Mouse (Mus musculus) forebrain, embryonic 16.5 days (tissue): ENCODE measurements around the gene Chac2. TPM values are rescaled to one million over a fixed set of nuclear protein-coding genes. Genes with fewer than 3 reads are reported as not detected.
"Not testable (repeated sequence)": the region's sequence is repeated elsewhere in the genome, so short reads cannot be mapped to it uniquely, and the experiment has no call there.

Source experiments
- ATAC-seq: fragments of 200-750 bp; cut with Nextera tagmentation; 2 replicates; pipeline ENCODE4 v1.8.0; 2017; ENCODE audit warnings: mild to moderate bottlenecking, moderate library complexity
- H3K27ac ChIP-seq: fragments of 300-500 bp; sonication (generic); 2 replicates; pipeline ENCODE4 v1.5.1; 2014; ENCODE audit warnings: low read length, control low read depth
- H3K27me3 ChIP-seq: fragments of 300-500 bp; sonication (generic); replicated peaks from 2 replicates; pipeline ENCODE4 v1.6.1; 2014; ENCODE audit warnings: low read length; ENCODE audit not compliant: control insufficient read depth, insufficient read depth
- H3K36me3 ChIP-seq: fragments of 300-500 bp; sonication (generic); 2 replicates; pipeline ENCODE4 v1.6.1; 2014; ENCODE audit not compliant: control insufficient read depth, insufficient read depth
- H3K4me1 ChIP-seq: fragments of 300-500 bp; sonication (generic); replicated peaks from 2 replicates; pipeline ENCODE4 v1.6.1; 2014; ENCODE audit warnings: low read length; ENCODE audit not compliant: control insufficient read depth, insufficient read depth
- H3K4me2 ChIP-seq: fragments of 300-500 bp; sonication (generic); 2 replicates; pipeline ENCODE4 v1.6.1; 2014; ENCODE audit warnings: mild to moderate bottlenecking, low read length, control low read depth
- H3K4me3 ChIP-seq: fragments of 300-500 bp; sonication (generic); replicated peaks from 2 replicates; pipeline ENCODE4 v1.5.1; 2014; ENCODE audit warnings: mild to moderate bottlenecking, low read length, control low read depth
- H3K9ac ChIP-seq: fragments of 300-500 bp; sonication (generic); replicated peaks from 2 replicates; pipeline ENCODE4 v1.6.1; 2014; ENCODE audit warnings: low read depth, low read length, control low read depth
- H3K9me3 ChIP-seq: fragments of 300-500 bp; sonication (generic); 2 replicates; pipeline ENCODE4 v1.6.1; 2016; ENCODE audit warnings: low read length; ENCODE audit not compliant: control insufficient read depth
- WGBS: fragments of 180-500 bp; shearing (Covaris S2); extraction: QIAGEN DNeasy Blood & Tissue Kit; methylation state at CpG from one replicate; pipeline ENCODE4 v1.1.7; 2014; 5-methylcytosine and 5-hydroxymethylcytosine counted together
- polyA plus RNA-seq: library from polyadenylated mRNA; unstranded; fragments of >200 nt; fragmentation: Nextera tagmentation; extraction: Ambion mirVana; gene quantifications from 2 replicates; pipeline ENCODE4 v1.2.1, GENCODE M21; 2015

Chac2 gene
- polyA plus RNA-seq = 26.0 and 28.1 TPM in 2 replicates

GRCm38 (mm10) chr11:30985877-30986624 lies at the start of gene Chac2:
Gene Chac2, minus strand, starts transcription at chr11:30986350.
- Histone ChIP-seq H3K4me3 (peak within 1 kb of the TSS; percentile 54), H3K4me2 (peak within 1 kb of the TSS; percentile 70), H3K27ac (peak within 1 kb of the TSS; percentile 62), H3K27me3 (no peaks in the 10 kb centered on the region), H3K9me3 (no peaks in the 10 kb centered on the region), H3K4me1 (peaks cover 6% of the 10 kb centered on the region), H3K36me3 (no peaks in the 10 kb centered on the region), H3K9ac (peak within 1 kb of the TSS; percentile 65)
- under 1% methylated on average over 22 of the region's 22 CpGs for WGBS
- peak; percentile 98 for ATAC-seq

- Histone ChIP-seq H3K4me1 (no peaks in the 10 kb centered on the region), H3K27me3 (no peaks in the 10 kb centered on the region), H3K4me2 (no peak overlapping the region), H3K4me3 (no peak overlapping the region), H3K36me3 (peaks cover under 1% of the 10 kb centered on the region; the same call in 1 of the 2 replicates), H3K9me3 (0 out of 2 replicates have a peak, but pooled peaks cover 2% of the 10 kb centered on the region), H3K27ac (no peak overlapping the region), H3K9ac (no peak overlapping the region)
- no peak for ATAC-seq
- 97% methylated on average over 4 of the region's 4 CpGs for WGBS
Observed at GRCm38 (mm10) chr11:31034958-31035357, 48.8 kb upstream of the Chac2 start.

- H3K27ac ChIP-seq, H3K9ac ChIP-seq, H3K4me2 ChIP-seq, H3K9me3 ChIP-seq, H3K27me3 ChIP-seq, H3K4me1 ChIP-seq, H3K36me3 ChIP-seq, H3K4me3 ChIP-seq, ATAC-seq: not testable (repeated sequence)
- WGBS = 65% methylated on average over 15 of the region's 15 CpGs
Observed at GRCm38 (mm10) chr11:31017466-31017865, 31.3 kb upstream of the Chac2 start.

- WGBS = 87% methylated on average over 1 of the region's 1 CpGs
- H3K4me3 ChIP-seq, H3K9me3 ChIP-seq, H3K4me1 ChIP-seq, H3K27ac ChIP-seq, ATAC-seq, H3K9ac ChIP-seq, H3K4me2 ChIP-seq, H3K36me3 ChIP-seq, H3K27me3 ChIP-seq: not testable (repeated sequence)
Observed at GRCm38 (mm10) chr11:31009668-31010067, 23.5 kb upstream of the Chac2 start.

DNA sequence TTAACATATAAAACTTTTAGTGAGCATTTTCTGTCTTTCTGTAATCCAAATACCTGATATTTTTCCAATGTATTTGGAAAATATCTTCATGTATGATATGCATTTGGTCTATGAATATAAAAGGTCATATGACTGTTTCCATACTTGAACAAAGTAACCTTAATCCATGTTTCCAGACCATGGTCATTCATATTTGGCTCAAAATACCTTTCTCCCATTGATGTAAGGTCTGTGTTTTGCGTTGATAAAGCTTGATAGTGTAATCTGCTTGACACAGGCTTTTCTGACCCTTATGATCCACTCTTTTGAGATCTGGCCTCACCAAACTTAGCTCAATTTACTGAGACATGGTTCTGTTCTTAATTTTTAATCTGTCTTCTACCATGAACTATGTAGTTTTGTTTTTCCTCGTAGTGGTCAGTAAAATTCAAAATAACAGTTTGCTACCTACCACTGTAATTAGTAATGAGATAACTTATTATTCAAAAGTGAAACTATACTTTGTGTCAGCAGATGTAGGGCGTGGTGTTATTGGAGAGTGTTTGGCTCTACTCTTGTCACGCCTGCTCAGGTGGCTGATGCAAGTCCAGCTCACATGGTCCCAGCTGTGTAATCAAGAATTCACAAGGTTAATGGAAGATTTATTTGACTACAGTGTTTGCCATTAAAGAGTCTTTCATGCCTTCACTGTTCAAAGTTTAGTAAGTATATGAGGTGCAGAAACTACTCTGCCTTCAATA lies 15.2 kb upstream of the Chac2 start:
- ATAC-seq = no peak
- Histone ChIP-seq H3K4me3 (no peak overlapping the region), H3K9me3 (no peaks in the 10 kb centered on the region), H3K4me2 (no peak overlapping the region), H3K9ac (no peak overlapping the region), H3K27ac (no peak overlapping the region), H3K36me3 (no peaks in the 10 kb centered on the region), H3K27me3 (no peaks in the 10 kb centered on the region), H3K4me1 (no peaks in the 10 kb centered on the region)
- WGBS = 96% methylated on average over 4 of the region's 4 CpGs

DNA sequence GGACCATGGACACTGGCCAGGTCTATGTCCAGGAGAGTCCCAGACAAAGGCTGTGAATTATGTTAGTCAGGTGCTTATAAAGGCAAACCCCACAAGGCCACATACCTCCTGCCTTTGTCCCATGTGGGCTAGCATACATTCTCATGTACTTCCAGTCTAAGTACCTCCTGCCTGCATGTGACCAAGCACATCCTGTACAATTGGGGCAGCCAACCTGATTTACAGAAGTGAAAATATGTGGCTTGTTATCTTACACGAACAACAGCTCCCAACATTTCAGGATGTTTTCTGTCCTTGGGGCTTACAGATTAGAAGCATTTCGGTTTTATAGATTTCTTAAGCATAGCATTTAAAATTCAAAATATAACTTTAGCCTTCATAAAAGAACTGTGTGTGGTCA lies 13.9 kb upstream of the Chac2 start:
- H3K4me3 ChIP-seq = no peak overlapping the region
- H3K27me3 ChIP-seq = no peaks in the 10 kb centered on the region
- 97% methylated on average over 2 of the region's 2 CpGs for WGBS
- ATAC-seq = no peak
- no peaks in the 10 kb centered on the region for H3K9me3 ChIP-seq
- H3K27ac ChIP-seq = no peak overlapping the region
- no peak overlapping the region for H3K9ac ChIP-seq
- H3K4me1 ChIP-seq = no peaks in the 10 kb centered on the region
- no peaks in the 10 kb centered on the region for H3K36me3 ChIP-seq
- no peak overlapping the region for H3K4me2 ChIP-seq

- Histone ChIP-seq H3K4me1 (no peaks in the 10 kb centered on the region), H3K9ac (no peak overlapping the region), H3K4me3 (no peak overlapping the region), H3K36me3 (no peaks in the 10 kb centered on the region), H3K27ac (no peak overlapping the region), H3K27me3 (no peaks in the 10 kb centered on the region), H3K4me2 (no peak overlapping the region), H3K9me3 (no peaks in the 10 kb centered on the region)
- over 99% methylated on average over 2 of the region's 2 CpGs for WGBS
- no peak for ATAC-seq
Observed at GRCm38 (mm10) chr11:30998704-30999103, 12.6 kb upstream of the Chac2 start.

GRCm38 (mm10) chr11:30998199-30998598 lies 12.0 kb upstream of the Chac2 start:
- 95% methylated on average over 5 of the region's 5 CpGs for WGBS
- no peak overlapping the region for H3K4me2 ChIP-seq
- H3K4me3 ChIP-seq = no peak overlapping the region
- H3K9ac ChIP-seq = no peak overlapping the region
- no peaks in the 10 kb centered on the region for H3K36me3 ChIP-seq
- no peak for ATAC-seq
- H3K27ac ChIP-seq = no peak overlapping the region
- H3K4me1 ChIP-seq = no peaks in the 10 kb centered on the region
- H3K27me3 ChIP-seq = no peaks in the 10 kb centered on the region
- no peaks in the 10 kb centered on the region for H3K9me3 ChIP-seq

GRCm38 (mm10) chr11:30996670-30997069 lies 10.5 kb upstream of the Chac2 start:
- no peaks in the 10 kb centered on the region for H3K27me3 ChIP-seq
- no peak overlapping the region for H3K27ac ChIP-seq
- 93% methylated on average over 3 of the region's 3 CpGs for WGBS
- H3K4me3 ChIP-seq = no peak overlapping the region
- no peak overlapping the region for H3K9ac ChIP-seq
- no peaks in the 10 kb centered on the region for H3K4me1 ChIP-seq
- no peak overlapping the region for H3K4me2 ChIP-seq
- no peak for ATAC-seq
- H3K36me3 ChIP-seq = no peaks in the 10 kb centered on the region
- H3K9me3 ChIP-seq = no peaks in the 10 kb centered on the region
